Comparison of ENCODE assay signal across 17 mouse cellular contexts in the genomic region with DNA sequence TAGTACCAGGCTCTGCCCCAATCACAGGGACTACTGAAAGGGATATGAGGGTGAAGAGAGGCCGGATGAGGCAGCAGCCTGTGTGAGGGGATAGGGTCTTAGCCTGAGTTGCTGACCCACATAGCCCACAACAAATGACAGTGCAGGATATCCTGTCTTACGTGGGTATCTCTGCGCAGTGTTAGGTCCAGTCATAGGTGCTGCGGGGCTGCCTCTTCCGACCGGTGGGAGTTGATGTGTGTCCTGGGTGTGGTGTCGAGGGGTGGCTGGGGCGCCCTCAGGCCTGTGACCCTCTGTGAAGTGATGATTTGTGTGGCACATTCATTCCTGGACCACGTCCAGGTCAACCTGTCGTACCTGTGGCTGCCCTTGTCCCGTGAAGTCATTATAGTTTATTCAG. TPM values are rescaled to one million over a fixed set of nuclear protein-coding genes. Genes with fewer than 3 reads are reported as not detected.
"Had no signal": no experiment of that assay in that cellular context is flagged by ENCODE, and none has a peak within 500 bp of the region (broad histone marks: within the 10 kb centered on the region; RNA-seq: fewer than 3 reads in every experiment).

No protein-coding gene starts in this region.

- H3K4me2 ChIP-seq: midbrain, embryonic 11.5 days; midbrain, embryonic 15.5 days; neural tube, embryonic 13.5 days had no signal

- H3K4me1 ChIP-seq: midbrain, embryonic 15.5 days; neural tube, embryonic 13.5 days had no signal

- H3K27ac ChIP-seq: midbrain, embryonic 15.5 days; neural tube, embryonic 13.5 days had no signal

- H3K27me3 ChIP-seq: midbrain, embryonic 15.5 days; neural tube, embryonic 13.5 days had no signal

- H3K9ac ChIP-seq: midbrain, embryonic 15.5 days; neural tube, embryonic 13.5 days had no signal

- H3K4me3 ChIP-seq: midbrain, embryonic 15.5 days; myocyte; neural tube, embryonic 13.5 days had no signal

- H3K9me3 ChIP-seq: midbrain, embryonic 15.5 days; neural tube, embryonic 13.5 days had no signal

- ATAC-seq: inflammation-experienced regulatory T-cells, adult 6 months; intestine, embryonic 16.5 days; midbrain, embryonic 15.5 days had no signal

- DNase-seq: kidney, adult 18-20 months; kidney, adult 9 months; kidney, postnatal 14 days; kidney, postnatal 4 days; lung, adult 2 months; lung, postnatal 14 days; lung, postnatal 4 days; thymus, adult 2 months; thymus, postnatal 14 days had no signal

RNA-seq across cellular contexts. Expression of gene Tpbgl, which starts 20.6 kb away (rescaled TPM):
- total RNA-seq: monocyte, adult 5-6 weeks; neutrophil, adult 5-6 weeks had no signal
- polyA plus RNA-seq: myocyte had no signal
